In the genomic region with DNA sequence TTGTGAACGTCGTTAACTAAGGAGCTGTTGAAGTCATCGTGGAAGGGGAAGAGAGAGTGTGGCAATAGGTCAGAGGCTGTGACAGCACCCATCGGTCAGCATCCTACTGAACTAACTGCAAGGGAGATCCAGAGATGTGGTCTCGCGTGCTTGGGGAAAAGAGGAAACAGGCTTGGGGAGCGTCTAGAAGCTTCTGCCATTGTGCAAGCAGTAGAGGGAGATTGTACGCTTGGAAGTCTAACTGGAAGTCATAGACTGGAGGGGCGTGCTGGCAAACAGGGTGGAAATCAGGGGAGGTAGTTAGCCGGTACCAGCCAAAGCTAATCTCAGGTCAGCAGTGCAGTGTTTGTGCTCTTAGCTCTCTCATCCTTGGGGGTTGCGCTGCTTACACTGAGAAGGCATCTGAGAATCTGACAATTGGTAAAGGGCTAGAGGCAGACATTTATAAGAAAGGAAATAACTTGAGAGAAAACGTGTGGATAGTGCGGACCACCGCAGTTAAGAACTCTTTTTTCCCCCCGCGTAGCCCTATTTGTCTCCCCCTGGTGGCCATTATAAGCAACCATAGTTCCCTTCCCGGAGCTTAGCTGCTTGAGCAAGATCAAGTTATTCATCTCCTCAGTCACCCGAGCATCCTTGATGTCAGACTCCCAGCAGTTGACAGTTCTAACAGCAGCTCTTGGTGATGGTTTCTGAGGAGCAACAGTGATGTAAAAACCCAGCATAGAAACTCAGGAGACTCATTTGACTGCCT, we compare ENCODE assay signal across 8 mouse cellular contexts.
DNase-seq lines count a peak whose midpoint lies in the region; ATAC-seq and TF ChIP-seq lines count a peak whose summit lies in the region.

No protein-coding gene starts in this region.

- no peaks in the 10 kb centered on the region; the same call in 1 of the 2 replicates for H3K27me3 ChIP-seq in forebrain, postnatal 0 days (ENCODE audit: insufficient read depth, low read length)
- 0 out of 2 replicates have a peak, but pooled peaks cover 3% of the 10 kb centered on the region for H3K27me3 ChIP-seq in limb, embryonic 12.5 days

- H3K4me3 ChIP-seq in left cerebral cortex, adult 2 months: no peak overlapping the region
- no peak overlapping the region for H3K4me3 ChIP-seq in forebrain, postnatal 0 days (ENCODE audit: low read depth, low read length)
- H3K4me3 ChIP-seq in limb, embryonic 12.5 days (replicated peaks): no peak overlapping the region

- H3K4me2 ChIP-seq in forebrain, postnatal 0 days (ENCODE audit: low read depth): no peak overlapping the region
- peak overlapping the region; percentile 37 for H3K4me2 ChIP-seq in limb, embryonic 12.5 days

- H3K9me3 ChIP-seq in forebrain, postnatal 0 days (ENCODE audit: low read length): no peaks in the 10 kb centered on the region
- no peaks in the 10 kb centered on the region for H3K9me3 ChIP-seq in limb, embryonic 12.5 days

- H3K27ac ChIP-seq in left cerebral cortex, adult 2 months: no peak overlapping the region
- no peak overlapping the region for H3K27ac ChIP-seq in forebrain, postnatal 0 days (ENCODE audit: low read depth, low read length)
- no peak overlapping the region for H3K27ac ChIP-seq in limb, embryonic 12.5 days

- H3K36me3 ChIP-seq in forebrain, postnatal 0 days (ENCODE audit: insufficient read depth): no peaks in the 10 kb centered on the region
- no peaks in the 10 kb centered on the region for H3K36me3 ChIP-seq in limb, embryonic 12.5 days

- intact Hi-C loops in left cerebral cortex, adult 2 months (cut with DNase I): loop anchor here (2.0 kb wide), 1 partner anchor 476 kb away; no protein-coding TSS in a partner anchor
- intact Hi-C loops in left cerebral cortex, postnatal 14 days (cut with DNase I): loop anchor here (5.0 kb wide), 1 partner anchor 478 kb away; no protein-coding TSS in a partner anchor

- 53% methylated on average over 18 of the region's 18 CpGs for WGBS in forebrain, postnatal 0 days
- WGBS in limb, embryonic 12.5 days: 53% methylated on average over 18 of the region's 18 CpGs

- no peaks in the 10 kb centered on the region for H3K4me1 ChIP-seq in forebrain, postnatal 0 days (ENCODE audit: insufficient read depth)
- H3K4me1 ChIP-seq in limb, embryonic 12.5 days (replicated peaks): 0 out of 2 replicates have a peak, but pooled peaks cover 3% of the 10 kb centered on the region

- no peak overlapping the region for H3K9ac ChIP-seq in forebrain, postnatal 0 days
- H3K9ac ChIP-seq in limb, embryonic 12.5 days (replicated peaks): no peak overlapping the region

- no peak for DNase-seq in left cerebral cortex, adult 2 months (ENCODE audit: extremely low spot score in 1 of 2, low spot score in 2 of 2)
- no peak for DNase-seq in left cerebral cortex, postnatal 14 days (ENCODE audit: low spot score in 2 of 2)
- DNase-seq in adrenal gland, postnatal 10 days: peak; percentile 12
- peak; percentile 71 for DNase-seq in forebrain, postnatal 0 days
- DNase-seq in right cerebral cortex, postnatal 25 days: no peak
- DNase-seq in spleen, adult 18-20 months: no peak

- ATAC-seq in forebrain, postnatal 0 days: no peak
- no peak for ATAC-seq in limb, embryonic 12.5 days (ENCODE audit: insufficient number of reproducible peaks, insufficient read depth, low FRiP score, low TSS enrichment, low read depth)
- peak; percentile 77 for ATAC-seq in monocyte, adult 5-6 weeks (replicated peaks; ENCODE audit: insufficient number of reproducible peaks, low FRiP score, low TSS enrichment, poor library complexity, severe bottlenecking)

- TF ChIP-seq CTCF in left cerebral cortex, adult 2 months (IDR thresholded peaks at IDR 0.05): peak; percentile 73
- TF ChIP-seq CTCF in forebrain, postnatal 0 days (IDR thresholded peaks at IDR 0.05; ENCODE audit: low read depth): peak; percentile 77

Comparison
In these comparisons a context has a peak if more than half of its experiments do, and no peak if none do; other contexts are left out.
1. DNase-seq: peak in adrenal gland, postnatal 10 days (single experiment) and forebrain, postnatal 0 days (single experiment); none in left cerebral cortex, adult 2 months (0 of 2), left cerebral cortex, postnatal 14 days (0 of 2), right cerebral cortex, postnatal 25 days (single experiment) and spleen, adult 18-20 months (0 of 2).